Mouse (Mus musculus) macrophage (primary cell): Measurements from ENCODE around the gene Sema7a. TPM values are rescaled to one million over a fixed set of nuclear protein-coding genes. Genes with fewer than 3 reads are reported as not detected.

Experiments
- H3K27ac ChIP-seq: fragments of 350-480 bp; formaldehyde crosslinking; 2 replicates; pipeline ENCODE4 v1.9.0; 2021
- H3K36me3 ChIP-seq: fragments of 350-480 bp; formaldehyde crosslinking; 2 replicates; pipeline ENCODE4 v1.9.0; 2021; ENCODE audit errors: inconsistent target
- H3K4me3 ChIP-seq: fragments of 350-480 bp; formaldehyde crosslinking; 2 replicates; pipeline ENCODE4 v1.9.0; 2021; ENCODE audit errors: inconsistent target
- H3K79me2 ChIP-seq: fragments of 350-480 bp; formaldehyde crosslinking; 2 replicates; pipeline ENCODE4 v1.9.0; 2021; ENCODE audit errors: inconsistent target
- WGBS: methylation state at CpG from one replicate; pipeline ENCODE4 v1.1.7; 2026; ENCODE audit warnings: inconsistent platforms; ENCODE audit not compliant: missing documents; 5-methylcytosine and 5-hydroxymethylcytosine counted together
- polyA plus RNA-seq: library from polyadenylated mRNA; stranded (reverse); fragments of 250-400 nt; gene quantifications from 3 replicates; pipeline ENCODE4 v1.2.4, GENCODE M21; 2018; ENCODE audit warnings: inconsistent platforms

Gene Sema7a
- polyA plus RNA-seq, 1 experiment from 2014 or later: 0.17 TPM

DNA sequence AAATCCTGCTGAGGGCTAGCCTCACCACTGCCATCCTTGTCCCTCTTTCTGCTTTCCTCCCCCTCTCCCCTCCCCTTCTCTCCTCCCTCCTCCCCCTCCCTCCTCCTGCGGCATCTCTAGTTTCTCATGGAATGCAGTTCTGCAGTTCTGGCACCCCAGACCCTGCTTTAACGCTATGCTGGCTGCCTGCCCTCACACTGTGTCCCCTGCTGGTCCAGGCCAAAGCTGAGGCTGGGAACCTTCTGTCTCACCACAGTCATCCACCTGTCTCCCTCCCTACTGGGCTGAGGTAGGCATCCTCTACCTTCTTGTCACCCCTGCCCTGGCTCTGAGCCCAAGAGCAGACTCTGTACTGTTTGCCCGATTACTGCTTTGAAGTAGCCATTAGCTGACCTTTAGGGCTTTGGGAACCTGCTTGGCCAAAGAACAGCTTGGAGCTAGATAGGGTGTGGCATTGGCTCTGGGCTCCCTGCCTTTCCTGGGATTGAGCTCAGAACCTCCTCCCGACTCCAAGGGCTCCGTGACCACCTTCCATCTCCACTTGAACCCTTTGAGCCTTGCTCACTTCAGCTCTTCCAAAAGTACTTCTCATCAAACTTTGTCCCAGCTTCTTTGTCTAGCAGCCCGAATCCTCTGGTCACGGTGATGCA lies 7.6 kb downstream of the Sema7a start:
- 97% methylated on average over 7 of the region's 7 CpGs for WGBS
- Histone ChIP-seq H3K79me2 (no peaks in the 10 kb centered on the region), H3K4me3 (no peak overlapping the region), H3K27ac (no peak overlapping the region), H3K36me3 (no peaks in the 10 kb centered on the region)

DNA sequence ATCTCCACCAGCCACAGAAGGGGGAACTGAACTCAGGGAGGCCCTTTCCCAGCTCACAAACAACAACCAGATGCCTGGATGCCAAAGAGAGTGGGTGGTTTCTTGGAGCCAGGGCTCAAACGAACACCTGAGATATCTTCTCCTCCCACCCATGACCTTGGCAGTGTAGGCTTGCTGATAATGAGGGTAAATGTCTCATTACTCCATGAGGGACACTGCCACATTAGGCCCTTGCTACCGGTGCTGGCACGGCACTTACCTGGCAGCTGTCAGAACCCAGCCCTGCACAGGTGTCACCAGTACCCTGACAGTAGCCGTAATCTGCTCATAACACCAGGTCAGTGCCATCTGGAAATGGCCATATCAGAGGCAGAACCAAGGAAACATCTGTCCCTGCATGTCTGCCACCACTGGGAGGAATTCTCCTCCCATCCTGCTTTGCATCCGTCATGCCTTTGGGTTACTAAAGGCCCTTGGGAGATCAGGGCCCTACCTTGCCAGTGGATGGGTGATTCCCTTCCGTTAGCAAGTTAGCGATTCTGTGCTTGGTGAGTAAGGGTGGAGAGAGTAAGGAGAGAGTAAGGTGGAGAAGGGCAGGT lies 8.5 kb downstream of the Sema7a start:
- Histone ChIP-seq H3K4me3 (no peak overlapping the region), H3K36me3 (no peaks in the 10 kb centered on the region), H3K27ac (no peak overlapping the region), H3K79me2 (no peaks in the 10 kb centered on the region)
- 90% methylated on average over 7 of the region's 7 CpGs for WGBS

DNA sequence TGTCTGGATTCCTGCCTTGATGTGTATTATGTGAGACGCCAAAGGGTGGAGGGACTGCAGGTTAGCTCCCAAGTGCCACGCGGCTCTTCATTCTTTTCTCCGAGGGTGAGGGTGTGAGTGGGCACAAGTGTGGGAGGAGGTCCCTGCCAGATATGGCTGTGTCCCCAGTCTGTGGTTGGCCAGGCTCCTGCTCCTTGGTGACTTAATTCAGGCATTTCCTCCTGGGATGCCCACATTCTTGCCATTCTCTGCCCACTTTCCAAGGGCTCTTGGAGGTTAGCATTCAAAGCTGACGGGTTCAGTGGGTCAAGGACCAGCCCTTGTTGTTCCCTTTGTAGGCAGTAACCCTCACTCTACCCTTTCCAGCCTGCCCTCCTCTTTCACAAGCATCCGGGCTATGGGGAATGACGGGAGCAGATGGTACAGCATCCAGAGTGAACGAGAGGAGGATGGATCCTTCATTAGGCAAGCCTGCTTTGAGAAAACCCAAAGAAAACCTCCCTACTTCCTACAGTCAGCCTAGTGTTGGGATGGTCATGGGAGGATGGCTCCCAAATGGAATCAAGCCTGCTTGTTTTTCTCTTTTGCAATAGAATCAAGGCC lies 9.3 kb downstream of the Sema7a start:
- no peaks in the 10 kb centered on the region for H3K36me3 ChIP-seq
- WGBS: 89% methylated on average over 8 of the region's 8 CpGs
- no peak overlapping the region for H3K27ac ChIP-seq
- H3K4me3 ChIP-seq: no peak overlapping the region
- H3K79me2 ChIP-seq: no peaks in the 10 kb centered on the region

DNA sequence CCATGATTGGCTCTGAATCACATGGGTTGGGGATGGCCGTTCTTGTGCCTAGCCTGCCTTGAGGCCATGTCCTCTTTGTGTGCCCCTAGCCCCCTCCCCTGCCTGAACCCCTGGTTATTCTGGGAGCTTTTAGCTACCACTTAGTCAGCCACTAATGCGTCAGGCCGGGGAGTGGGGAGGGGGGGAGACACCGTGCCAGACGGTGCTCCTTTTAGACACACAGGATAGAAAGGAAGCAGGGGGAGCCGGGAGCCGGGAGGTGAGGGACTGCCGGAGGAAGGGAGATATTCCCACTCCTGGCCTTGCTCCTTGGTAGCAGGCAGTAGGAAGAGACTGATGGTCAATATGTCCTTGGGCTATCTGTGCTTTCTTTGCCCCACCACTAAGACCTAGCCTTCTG lies 10.0 kb downstream of the Sema7a start:
- 87% methylated on average over 8 of the region's 8 CpGs for WGBS
- H3K27ac ChIP-seq: no peak overlapping the region

GRCm38 (mm10) chr9:57950519-57950918 lies 10.6 kb downstream of the Sema7a start:
- Histone ChIP-seq H3K27ac (no peak overlapping the region), H3K79me2 (no peaks in the 10 kb centered on the region), H3K36me3 (no peaks in the 10 kb centered on the region), H3K4me3 (no peak overlapping the region)
- WGBS: 94% methylated on average over 8 of the region's 9 CpGs

More for the DNA sequence above, 10.0 kb downstream of the Sema7a start:
- H3K36me3 ChIP-seq: no peaks in the 10 kb centered on the region
- H3K79me2 ChIP-seq: no peaks in the 10 kb centered on the region
- H3K4me3 ChIP-seq: no peak overlapping the region

- no peak overlapping the region for H3K4me3 ChIP-seq
Measured at GRCm38 (mm10) chr9:57951993-57952392, 12.1 kb downstream of the Sema7a start.

GRCm38 (mm10) chr9:57954962-57955744 lies 15.2 kb downstream of the Sema7a start:
- H3K36me3 ChIP-seq: no peaks in the 10 kb centered on the region
- no peak overlapping the region for H3K27ac ChIP-seq
- WGBS: 91% methylated on average over 12 of the region's 12 CpGs
- no peak overlapping the region for H3K4me3 ChIP-seq
- no peaks in the 10 kb centered on the region for H3K79me2 ChIP-seq

More at GRCm38 (mm10) chr9:57951993-57952392, 12.1 kb downstream of the Sema7a start:
- H3K79me2 ChIP-seq: no peaks in the 10 kb centered on the region
- whole genome bisulfite sequencing: 99% methylated on average over 6 of the region's 6 CpGs
- H3K27ac ChIP-seq: no peak overlapping the region
- H3K36me3 ChIP-seq: no peaks in the 10 kb centered on the region

DNA sequence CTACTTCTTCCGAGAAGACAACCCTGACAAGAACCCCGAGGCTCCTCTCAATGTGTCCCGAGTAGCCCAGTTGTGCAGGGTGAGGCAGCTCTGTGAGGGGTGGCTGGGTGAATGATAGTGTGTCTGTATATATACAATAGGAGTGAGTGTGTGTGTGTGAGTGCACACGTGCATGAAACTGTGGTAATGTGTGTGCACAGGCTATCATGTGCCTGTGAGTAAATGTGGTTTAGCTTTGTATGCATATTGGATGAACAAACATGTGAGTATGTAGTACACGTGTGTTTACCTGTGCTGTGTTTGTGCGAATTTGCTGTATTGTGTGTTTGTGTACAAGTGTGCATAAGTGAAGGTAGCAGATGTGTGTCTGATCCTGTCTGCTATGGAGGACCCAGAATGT lies 15.9 kb downstream of the Sema7a start:
- no peak overlapping the region for H3K4me3 ChIP-seq
- no peak overlapping the region for H3K27ac ChIP-seq

DNA sequence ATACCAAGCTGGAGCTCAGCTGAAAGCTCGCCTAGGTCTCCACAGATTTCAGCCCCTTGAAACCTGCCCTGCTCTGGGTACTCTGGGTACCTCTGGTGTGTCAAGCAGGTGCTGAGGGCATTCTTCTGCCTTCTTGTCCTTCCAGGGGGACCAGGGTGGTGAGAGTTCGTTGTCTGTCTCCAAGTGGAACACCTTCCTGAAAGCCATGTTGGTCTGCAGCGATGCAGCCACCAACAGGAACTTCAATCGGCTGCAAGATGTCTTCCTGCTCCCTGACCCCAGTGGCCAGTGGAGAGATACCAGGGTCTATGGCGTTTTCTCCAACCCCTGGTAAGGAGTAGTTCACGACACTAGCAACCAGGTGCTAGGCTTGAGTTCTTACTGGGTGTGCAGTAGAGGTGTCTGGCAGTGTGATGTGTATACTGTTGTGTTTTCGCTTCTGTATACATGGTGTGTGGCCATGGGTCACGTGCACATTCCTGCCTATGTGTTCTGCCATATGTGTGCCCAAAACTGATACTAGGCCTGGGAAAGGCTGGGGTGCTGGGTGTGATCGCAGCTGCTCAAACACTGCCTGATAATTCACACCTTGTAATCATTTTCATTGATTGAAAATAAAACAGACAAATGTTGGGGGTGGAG lies 16.4 kb downstream of the Sema7a start:
- 73% methylated on average over 9 of the region's 9 CpGs for WGBS
- no peak overlapping the region for H3K4me3 ChIP-seq
- H3K27ac ChIP-seq: no peak overlapping the region
- H3K79me2 ChIP-seq: no peaks in the 10 kb centered on the region
- H3K36me3 ChIP-seq: no peaks in the 10 kb centered on the region

More for the DNA sequence above, 15.9 kb downstream of the Sema7a start:
- H3K79me2 ChIP-seq: no peaks in the 10 kb centered on the region
- WGBS: 93% methylated on average over 6 of the region's 6 CpGs
- no peaks in the 10 kb centered on the region for H3K36me3 ChIP-seq

DNA sequence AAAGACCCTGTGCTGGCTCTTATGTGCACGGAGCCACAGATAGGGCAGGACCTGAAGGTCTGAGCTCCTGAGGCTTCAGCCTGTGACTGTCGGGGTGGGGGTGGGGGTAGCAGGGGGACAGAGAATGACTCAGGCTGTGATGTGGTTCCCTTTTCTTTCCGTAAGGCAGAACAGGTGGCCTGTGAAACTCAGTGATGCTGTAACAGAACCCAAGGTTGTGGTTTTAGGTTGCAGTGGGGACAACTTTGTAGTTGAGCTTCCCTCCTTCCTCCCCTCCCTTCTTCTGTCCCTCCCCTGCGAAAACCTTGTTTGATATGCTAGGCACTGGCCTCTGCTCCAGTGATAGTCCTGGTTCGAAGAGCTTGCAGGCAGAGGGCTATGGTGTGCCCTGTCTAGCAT lies 16.9 kb downstream of the Sema7a start:
- H3K36me3 ChIP-seq: no peaks in the 10 kb centered on the region
- no peak overlapping the region for H3K27ac ChIP-seq
- WGBS: 23% methylated on average over 5 of the region's 5 CpGs
- H3K4me3 ChIP-seq: no peak overlapping the region
- H3K79me2 ChIP-seq: no peaks in the 10 kb centered on the region

- WGBS: 91% methylated on average over 1 of the region's 1 CpGs
- Histone ChIP-seq H3K79me2 (no peaks in the 10 kb centered on the region), H3K27ac (no peak overlapping the region), H3K36me3 (no peaks in the 10 kb centered on the region), H3K4me3 (no peak overlapping the region)
Measured at GRCm38 (mm10) chr9:57958615-57959014, 18.7 kb downstream of the Sema7a start.

GRCm38 (mm10) chr9:57959399-57959798 lies 19.5 kb downstream of the Sema7a start:
- WGBS: 92% methylated on average over 10 of the region's 10 CpGs
- no peak overlapping the region for H3K27ac ChIP-seq
- H3K4me3 ChIP-seq: no peak overlapping the region
- H3K79me2 ChIP-seq: no peaks in the 10 kb centered on the region
- no peaks in the 10 kb centered on the region for H3K36me3 ChIP-seq

DNA sequence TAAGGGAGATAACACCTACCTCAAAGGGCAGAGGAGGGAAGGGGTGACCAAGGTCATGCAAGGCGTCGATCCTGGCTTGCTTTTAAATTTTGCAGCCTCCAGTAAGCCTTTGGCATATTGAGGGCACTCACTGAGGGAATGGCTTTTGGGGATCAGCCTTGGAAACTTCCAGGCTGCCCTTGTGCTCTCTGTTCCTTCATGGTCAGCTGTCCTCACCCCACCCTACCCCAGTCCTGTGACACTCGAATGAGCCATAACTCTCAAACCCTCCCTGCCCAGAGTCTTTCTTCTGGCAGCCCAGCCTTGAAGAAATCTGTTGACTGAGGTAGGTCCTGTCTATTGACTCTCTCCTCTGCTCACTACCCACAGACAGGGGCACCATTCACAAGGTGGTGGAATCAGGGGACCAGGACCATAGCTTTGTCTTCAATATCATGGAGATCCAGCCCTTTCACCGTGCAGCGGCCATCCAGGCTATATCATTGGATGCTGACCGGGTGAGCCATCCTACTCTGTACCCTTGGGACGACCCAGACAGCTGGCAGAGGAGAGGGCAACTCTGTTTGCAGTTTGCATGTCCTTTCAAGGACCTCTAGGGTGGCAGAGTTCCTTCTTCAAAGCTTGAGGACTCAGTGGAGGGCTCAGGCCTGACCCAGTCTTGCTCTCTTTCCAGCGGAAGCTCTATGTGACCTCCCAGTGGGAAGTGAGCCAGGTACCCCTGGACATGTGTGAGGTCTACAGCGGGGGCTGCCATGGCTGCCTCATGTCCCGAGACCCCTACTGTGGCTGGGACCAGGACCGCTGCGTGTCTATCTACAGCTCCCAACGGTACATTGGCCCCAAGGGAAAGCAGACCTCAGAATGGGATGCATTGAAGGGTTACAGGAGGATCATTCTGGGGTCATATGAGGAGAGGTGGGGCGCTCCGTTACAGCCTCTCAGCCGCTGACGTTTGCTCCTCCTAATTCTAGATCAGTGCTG lies 20.3 kb downstream of the Sema7a start:
- WGBS: 91% methylated on average over 17 of the region's 17 CpGs
- Histone ChIP-seq H3K36me3 (no peaks in the 10 kb centered on the region), H3K4me3 (no peak overlapping the region), H3K27ac (no peak overlapping the region), H3K79me2 (no peaks in the 10 kb centered on the region)
